Mouse (Mus musculus) ovary, adult 10 weeks (tissue): ENCODE measurements around the gene 4932414N04Rik. TPM values are rescaled to one million over a fixed set of nuclear protein-coding genes. Genes with fewer than 3 reads are reported as not detected.

Experiments used
- polyA plus RNA-seq: library from polyadenylated mRNA; stranded (reverse); fragments of 350-450 nt; fragmentation: Illumina TruSeq; extraction: RNeasy Lipid Tissue Mini Kit (QIAGEN cat#74804); gene quantifications from one replicate; pipeline ENCODE4 v1.2.3, GENCODE M21; 2014

The 4932414N04Rik gene
- not detected for polyA plus RNA-seq

DNA sequence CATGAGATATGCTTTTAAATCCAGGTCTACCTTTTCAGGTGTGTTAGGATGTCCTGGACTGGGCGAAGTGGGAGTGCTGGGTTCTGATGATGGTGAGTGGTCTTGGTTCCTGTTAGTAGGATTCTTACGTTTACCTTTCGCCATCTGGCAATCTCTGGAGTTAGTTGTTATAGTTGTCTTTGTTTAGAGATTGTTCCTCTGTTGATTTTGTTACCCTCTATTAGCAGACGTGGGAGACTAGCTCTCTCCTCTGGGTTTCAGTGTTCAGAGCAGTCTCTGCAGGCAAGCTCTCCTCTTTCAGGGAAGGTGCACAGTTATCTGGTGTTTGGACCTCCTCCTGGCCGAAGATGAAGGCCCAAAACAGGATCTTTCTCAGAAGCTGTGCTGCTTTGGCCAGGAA is at the start of gene 4932414N04Rik:
Gene 4932414N04Rik (plus strand): TSS at position 301 of the 400 bp plus-strand sequence.

Other genes with a start within 250 kb of the 4932414N04Rik start
- gene Stk39, start 184.2 kb upstream of the 4932414N04Rik start, polyA plus RNA-seq, result 108 TPM
- not detected for gene 4933409G03Rik, start 74.1 kb upstream of the 4932414N04Rik start, polyA plus RNA-seq
- 85.8 TPM for gene Cers6, start 205.0 kb downstream of the 4932414N04Rik start, polyA plus RNA-seq